Mouse (Mus musculus) embryonic fibroblast, embryonic 13.5 days (primary cell): ENCODE measurements around the gene Mettl24.

Experiments
- CTCF ChIP-seq: IDR thresholded peaks from 2 replicates; pipeline ENCODE4 v1.5.1; 2011; ENCODE audit warnings: mild to moderate bottlenecking, control low read depth, low read length, moderate library complexity, borderline replicate concordance; ENCODE audit not compliant: insufficient read depth
- POLR2A ChIP-seq: IDR thresholded peaks from 2 replicates; pipeline ENCODE4 v1.6.1; 2011; ENCODE audit warnings: low read depth, mild to moderate bottlenecking, control low read depth, low read length, moderate library complexity

DNA sequence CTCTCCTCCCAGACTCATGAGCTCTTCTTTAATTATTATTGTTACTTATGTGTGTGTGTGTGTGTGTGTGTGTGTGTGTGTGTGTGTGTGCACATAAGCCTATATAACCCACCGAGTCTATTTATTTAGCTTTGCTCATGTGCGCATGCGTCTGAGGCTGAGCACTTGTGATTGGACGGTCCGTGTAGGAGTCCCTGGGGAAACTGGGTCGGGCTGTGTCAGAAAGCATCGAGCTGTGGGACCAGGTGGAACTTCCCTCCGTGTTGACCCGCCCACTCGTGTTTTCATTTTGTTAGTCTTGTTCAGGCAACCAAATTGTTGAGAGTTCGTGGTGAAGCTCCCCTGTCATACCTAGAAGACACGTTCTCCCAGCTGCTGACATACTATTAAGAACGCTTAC is 35.3 kb downstream of the Mettl24 start:
- no peak for TF ChIP-seq CTCF
- TF ChIP-seq POLR2A, result no peak
